Mouse (Mus musculus) left cerebral cortex, adult 18-20 months (tissue): ENCODE measurements at regions not wholly inside any gene's neighbourhood (a gene's known extent, or its start where the extent isn't known, plus 50 kb on each side); places are given as distances from the start of the nearest gene placed in this dataset.

Source experiments
- DNase-seq, 2 experiments: peaks; one replicate each; pipeline ENCODE4 v3.0.0; 2021 to 2022; ENCODE audit warnings: low spot score in 2 of 2, mixed read lengths in 1 of 2

DNA sequence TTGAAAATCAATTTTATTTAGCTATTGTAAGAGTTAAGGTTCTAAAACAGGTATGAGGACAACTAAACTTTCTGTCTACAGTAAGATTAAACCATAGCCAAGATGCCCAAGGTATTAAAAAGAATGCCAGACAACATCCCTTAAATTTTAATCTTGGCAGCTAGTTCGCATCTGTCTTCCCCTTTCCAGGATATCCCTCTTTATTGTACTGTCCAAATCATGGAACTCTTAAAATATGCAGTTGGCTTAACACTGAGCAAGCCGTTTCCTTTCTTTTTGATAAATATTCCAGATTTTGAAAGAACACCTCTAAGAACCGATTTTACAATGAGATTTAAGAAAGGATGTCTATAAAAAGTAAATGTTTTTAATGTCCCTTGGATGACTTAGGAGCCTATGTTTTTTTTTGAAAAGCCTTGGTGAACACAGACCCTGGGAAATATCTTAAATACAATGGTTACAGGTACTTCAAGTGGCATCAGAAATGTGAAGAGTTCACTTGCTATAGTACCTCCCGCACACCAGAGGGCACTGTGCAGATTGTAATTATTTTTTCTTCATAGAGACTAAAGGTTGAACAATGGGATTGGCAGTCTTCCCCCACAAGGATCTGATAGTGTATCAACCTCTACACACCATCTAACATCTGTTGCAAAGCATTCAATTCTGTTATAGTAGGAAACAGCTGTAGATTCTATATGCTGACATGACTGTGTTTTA lies 237.5 kb upstream of the Gm12728 start:
- DNase-seq = no peak

DNA sequence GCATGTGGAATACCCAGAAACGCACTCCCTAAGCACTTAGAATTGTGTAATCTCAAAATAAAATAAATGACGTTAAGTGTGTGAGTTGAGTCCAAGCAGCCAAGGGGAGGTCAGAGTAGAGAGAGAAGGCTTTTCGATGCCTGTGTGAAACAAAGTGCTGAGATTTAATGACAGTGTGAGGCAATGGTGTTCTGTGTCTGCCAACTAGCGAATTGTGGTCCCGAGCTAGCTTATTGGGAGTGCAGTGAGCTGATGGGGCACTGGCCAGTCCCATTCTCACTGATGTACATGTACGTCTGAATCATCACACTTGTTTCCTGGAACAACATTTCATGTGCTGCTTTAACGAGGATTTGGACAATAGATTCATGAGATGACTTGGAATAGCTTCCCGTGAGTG lies 234.7 kb upstream of the Gm12728 start:
- no peak for DNase-seq

- no peak for DNase-seq
Measured at GRCm38 (mm10) chr4:105555941-105556340, 233.7 kb upstream of the Gm12728 start.

DNA sequence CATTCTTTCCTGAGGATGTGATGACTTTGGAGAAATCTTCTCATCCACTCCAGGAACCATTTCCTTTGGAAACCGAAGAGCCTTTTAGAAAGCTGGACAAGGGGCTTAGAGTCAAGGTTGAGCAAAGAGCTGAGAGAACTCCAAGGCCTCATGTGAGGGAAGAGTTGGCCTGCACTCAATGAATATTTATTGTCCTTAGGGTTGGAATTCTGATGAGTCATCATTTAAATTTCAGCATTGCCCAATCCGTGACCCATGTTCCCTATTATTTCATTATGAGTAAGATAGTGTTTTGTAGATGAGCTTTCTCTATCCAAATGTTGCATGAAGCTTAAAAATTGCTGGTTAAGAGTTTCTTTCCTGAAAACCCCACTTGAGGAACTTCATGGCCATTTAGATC lies 232.3 kb upstream of the Gm12728 start:
- no peak for DNase-seq

- no peak for DNase-seq
Measured at GRCm38 (mm10) chr4:105560055-105560454, 229.6 kb upstream of the Gm12728 start.

GRCm38 (mm10) chr4:105560781-105561180 lies 228.9 kb upstream of the Gm12728 start:
- DNase-seq = no peak

GRCm38 (mm10) chr4:105561611-105562010 lies 228.1 kb upstream of the Gm12728 start:
- no peak for DNase-seq

- DNase-seq = no peak
Measured at GRCm38 (mm10) chr4:105565796-105566195, 223.9 kb upstream of the Gm12728 start.

- no peak for DNase-seq
Measured at GRCm38 (mm10) chr4:105566513-105567457, 222.9 kb upstream of the Gm12728 start.

GRCm38 (mm10) chr4:105569671-105570070 lies 220.0 kb upstream of the Gm12728 start:
- DNase-seq = no peak

DNA sequence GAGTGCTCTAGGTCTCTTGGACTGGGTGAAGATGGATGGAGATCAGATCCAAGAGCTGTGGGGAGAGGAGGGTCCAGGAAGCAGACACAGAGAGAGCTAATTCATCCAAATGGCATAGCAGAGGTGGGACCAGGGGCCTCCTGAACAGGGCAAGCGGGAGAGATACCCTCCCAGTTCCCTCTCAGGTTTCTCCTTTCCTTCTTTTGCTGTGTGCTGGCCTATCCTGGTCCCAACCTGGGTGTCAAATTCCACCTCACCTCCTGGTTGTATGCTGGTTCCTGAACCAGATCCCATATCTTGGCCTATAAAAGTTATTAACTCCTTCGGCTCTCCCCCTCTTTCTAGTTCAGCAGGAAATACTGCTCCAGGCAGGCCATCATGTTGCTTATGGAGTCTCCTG lies 214.1 kb upstream of the Gm12728 start:
- DNase-seq = no peak

DNA sequence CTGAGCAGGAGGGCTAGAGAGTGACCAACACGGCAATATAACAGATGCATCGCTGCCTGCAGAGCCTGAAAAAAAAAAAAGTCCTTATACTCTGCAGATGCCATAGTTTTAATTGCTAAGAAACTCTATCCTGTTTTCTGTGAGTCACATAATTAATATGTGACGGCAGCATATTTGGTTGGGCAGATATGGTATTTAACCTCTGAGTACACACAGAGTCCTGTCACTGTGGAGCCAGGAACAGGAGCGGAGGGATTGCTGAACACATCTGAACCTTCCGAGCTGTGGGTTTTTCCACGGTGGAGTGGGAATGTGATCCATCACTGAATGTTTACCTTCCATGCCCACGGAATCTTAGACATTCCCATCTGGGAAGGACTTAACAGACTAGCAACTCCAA lies 208.7 kb upstream of the Gm12728 start:
- no peak for DNase-seq

DNA sequence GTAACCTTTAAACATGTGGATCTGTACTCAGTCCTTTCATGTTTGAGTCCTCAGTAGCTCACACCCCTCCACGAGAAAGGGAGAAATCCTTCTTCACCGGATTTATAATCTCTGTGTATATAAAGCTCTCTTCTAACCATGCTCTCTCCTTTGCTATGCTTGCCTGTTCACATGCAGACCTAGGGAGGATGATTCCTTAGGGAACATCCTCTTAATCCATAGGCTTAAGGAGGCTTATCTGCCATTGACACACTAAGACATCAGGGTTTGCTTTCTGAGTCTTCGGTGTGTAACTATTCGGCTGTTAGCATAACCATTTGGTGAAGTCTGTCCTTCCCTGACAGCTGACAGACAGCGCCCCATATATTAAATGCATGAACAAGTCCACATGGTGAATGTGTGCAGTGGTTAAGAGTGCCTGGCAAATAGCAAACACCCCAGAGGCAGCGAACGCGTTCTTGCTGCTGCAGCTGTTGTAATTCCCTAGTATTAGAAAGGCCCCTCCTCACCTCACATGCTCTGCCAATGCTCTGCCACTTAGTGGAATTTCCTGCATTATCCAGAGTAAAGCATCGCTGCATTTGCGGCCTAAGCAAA lies 205.2 kb upstream of the Gm12728 start:
- no peak for DNase-seq

DNA sequence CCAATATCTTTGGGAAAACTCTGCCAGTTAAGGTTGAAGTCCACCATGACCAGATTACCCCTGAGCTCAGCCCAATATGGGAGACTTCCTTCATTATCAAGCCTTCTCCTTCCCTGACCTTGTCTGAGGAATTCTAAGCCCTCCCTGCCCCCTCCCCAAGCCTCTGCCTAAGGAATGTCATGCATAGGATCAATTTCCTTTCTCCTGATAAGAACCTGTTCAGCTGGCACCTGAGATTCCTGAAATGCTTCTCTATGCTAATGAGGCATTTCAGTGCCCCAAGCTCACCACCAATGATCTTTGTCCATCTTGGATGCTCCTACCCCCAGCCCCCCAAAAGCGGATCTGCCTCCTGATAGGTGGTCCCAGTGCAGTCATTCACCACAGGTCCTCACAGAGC lies 186.0 kb upstream of the Gm12728 start:
- no peak for DNase-seq

DNA sequence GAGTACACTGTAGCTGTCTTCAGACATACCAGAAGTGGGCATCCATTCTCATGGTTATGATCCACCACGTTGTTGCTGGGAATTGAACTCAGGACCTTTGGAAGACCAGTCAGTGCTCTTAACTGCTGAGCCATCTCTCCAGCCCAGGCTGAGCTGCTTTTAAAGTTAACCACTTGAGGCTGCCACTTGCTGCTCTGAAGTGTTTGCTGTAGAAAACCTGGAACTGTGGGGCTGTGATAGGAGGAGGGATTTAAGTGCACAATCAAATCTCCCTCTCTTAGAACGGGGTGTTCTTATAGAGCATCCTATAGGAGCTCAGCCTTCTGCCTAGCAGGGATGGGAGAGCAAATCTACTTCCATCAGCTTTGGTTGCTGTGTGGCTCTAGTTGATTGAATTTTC lies 185.1 kb upstream of the Gm12728 start:
- no peak for DNase-seq

DNA sequence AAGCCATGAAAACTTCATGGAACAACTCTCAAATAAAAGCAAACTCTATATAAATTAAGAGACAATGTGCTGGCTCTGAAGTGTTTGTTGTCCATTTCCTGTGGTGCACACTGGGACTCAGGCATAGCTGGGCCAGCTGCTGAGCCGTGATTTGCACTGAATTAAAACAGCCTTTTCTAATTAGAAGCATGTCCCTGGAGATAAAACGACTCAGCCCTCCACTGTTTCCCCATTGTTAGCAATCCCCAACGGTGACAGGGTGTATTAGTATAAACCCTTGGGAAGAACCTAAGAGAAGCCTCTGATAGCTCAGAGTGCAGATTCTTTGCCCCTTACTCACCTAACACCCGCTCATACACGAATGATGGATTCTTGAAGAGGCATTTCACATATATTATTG lies 182.9 kb upstream of the Gm12728 start:
- no peak for DNase-seq

GRCm38 (mm10) chr4:105610917-105611316 lies 178.8 kb upstream of the Gm12728 start:
- no peak for DNase-seq

DNA sequence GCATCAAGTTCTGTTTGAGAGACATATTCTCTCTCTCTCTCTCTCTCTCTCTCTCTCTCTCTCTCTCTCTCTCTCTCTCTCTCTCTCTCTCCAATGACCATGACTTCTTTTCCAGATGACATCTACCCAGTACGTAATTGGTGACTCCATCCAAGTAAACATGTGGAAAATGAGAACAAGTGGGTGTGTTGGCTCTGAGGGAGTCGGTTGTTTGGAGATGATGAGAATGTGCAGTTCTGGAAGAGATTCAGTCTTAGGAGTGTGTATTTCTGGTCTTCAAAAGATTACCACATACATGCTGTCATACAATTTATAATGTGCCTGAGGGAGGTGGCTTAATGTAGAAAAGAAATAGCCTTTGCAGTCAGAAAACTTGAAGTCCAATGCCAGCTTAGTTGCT lies 175.3 kb upstream of the Gm12728 start:
- no peak for DNase-seq

DNA sequence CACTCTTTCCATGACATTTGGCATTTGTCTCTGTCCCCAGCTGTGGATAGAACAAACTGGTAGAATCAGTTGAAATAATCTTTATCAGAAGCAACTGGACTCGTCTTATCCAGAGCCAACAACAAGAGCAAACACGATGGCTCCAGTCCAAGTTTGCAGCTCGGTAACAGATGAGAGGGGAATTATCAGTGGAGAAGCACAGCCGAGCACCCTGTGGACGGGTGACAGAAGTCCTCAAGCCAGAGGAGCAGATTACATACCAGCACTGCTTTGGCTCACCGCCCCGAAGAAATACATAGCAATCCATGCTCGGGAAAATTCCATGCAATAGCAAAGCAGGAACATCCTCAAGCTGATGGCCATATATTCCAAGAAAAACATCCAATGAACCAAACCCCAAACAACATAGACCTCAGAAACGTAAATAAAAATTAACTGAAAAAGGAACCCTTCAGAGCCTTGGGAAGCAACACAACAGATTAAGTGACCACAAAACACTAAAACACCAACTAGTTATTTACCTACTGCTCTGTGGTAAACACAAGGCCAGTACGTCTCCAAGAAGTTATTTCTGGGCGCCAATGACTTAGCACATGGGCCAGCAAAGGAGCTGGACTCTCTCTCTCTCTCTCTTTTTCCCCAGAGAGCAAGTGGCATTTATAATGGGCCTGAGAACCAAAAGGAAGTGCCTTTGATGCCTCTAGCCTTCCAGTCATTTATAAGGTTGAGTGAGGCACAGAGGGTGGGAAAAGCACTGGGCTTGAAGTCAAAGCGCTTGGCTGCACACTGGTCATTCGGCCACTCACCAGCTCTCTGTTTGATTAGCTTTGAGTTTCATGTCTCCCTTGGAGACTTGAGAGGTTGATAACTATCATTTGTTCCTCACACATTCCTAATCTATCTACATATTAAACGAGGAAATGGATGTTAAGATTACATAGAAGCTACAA lies 163.0 kb upstream of the Gm12728 start:
- DNase-seq = no peak

DNA sequence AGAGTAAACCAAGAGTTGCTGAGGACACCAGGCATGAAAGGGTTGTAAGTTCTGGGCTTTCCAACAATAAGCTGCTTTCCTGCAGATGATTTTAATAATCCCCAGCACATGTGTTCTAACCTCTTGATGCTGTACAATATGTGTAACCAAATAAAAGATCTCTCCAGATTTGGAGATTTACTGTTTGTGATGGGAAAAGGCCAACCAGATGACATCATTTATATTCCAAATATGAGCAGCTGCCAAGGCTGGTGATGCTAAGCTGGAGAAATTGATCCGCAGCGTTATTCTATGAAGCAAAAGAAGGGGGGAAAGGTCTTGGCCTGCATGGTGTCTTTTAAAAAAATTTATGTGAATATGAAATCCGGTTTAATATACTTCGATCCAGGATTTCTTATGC lies 160.1 kb upstream of the Gm12728 start:
- DNase-seq = no peak
